Mouse (Mus musculus): Measurements from ENCODE around the gene Arx. TPM values are rescaled to one million over a fixed set of nuclear protein-coding genes. Genes with fewer than 3 reads are reported as not detected.

Gene Arx
- polyA plus RNA-seq (2016; fragmentation: Nextera tagmentation; extraction: Ambion mirVana) = 0.61 and 0.76 TPM in 2 replicates

DNA sequence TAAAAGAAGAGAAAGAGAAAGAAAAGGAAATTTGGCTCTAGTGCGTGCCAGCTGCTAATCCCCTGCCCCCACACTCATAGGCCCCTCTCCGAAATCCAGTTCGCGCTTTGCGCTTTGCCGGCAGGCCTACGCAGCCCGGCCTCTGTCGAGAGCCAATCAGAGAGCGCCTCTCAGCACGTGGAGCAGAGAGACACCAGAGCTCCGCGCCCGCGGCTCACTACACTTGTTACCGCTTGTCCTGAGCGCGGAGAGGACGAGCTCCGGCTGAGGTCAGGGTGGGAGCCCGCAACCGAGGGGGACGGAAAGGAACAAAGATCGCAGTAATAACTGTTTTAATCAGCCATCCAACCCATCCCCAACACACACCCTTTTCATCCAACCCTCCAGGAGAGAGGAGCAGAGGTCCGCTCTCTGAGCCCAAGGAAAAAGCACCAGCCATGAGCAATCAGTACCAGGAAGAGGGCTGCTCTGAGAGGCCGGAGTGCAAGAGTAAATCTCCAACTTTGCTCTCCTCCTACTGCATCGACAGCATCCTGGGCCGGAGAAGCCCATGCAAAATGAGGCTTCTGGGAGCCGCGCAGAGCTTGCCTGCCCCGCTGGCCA, at the start of gene Arx:
Gene Arx (plus strand): TSS at position 155 of the 603 bp plus-strand sequence.
- Histone ChIP-seq H3K9ac (replicated peaks) (no peak within 1 kb of the TSS), H3K27me3 (peaks cover 92% of the 10 kb centered on the region), H3K4me3 (replicated peaks) (peak within 1 kb of the TSS; percentile 15; the same call in 1 of the 2 replicates), H3K9me3 (no peaks in the 10 kb centered on the region), H3K27ac (no peak within 1 kb of the TSS), H3K4me1 (replicated peaks) (no peaks in the 10 kb centered on the region), H3K36me3 (no peaks in the 10 kb centered on the region), H3K4me2 (peak within 1 kb of the TSS; percentile 32)
- peak; percentile 83 for ATAC-seq (ENCODE audit: insufficient number of reproducible peaks, insufficient read depth, low FRiP score, low TSS enrichment, low read depth)
- WGBS = 20% methylated on average over 31 of the region's 31 CpGs

- Histone ChIP-seq H3K27me3 (no peaks in the 10 kb centered on the region), H3K4me3 (replicated peaks) (no peak overlapping the region), H3K36me3 (no peaks in the 10 kb centered on the region), H3K27ac (no peak overlapping the region), H3K4me1 (replicated peaks) (no peaks in the 10 kb centered on the region), H3K9ac (replicated peaks) (no peak overlapping the region), H3K4me2 (no peak overlapping the region), H3K9me3 (no peaks in the 10 kb centered on the region)
- no peak for ATAC-seq (ENCODE audit: insufficient number of reproducible peaks, insufficient read depth, low FRiP score, low TSS enrichment, low read depth)
- 95% methylated on average over 1 of the region's 1 CpGs for WGBS
These were observed 34.9 kb upstream of the Arx start for GRCm38 (mm10) chrX:93251329-93251728.

- WGBS = 39% methylated on average over 3 of the region's 3 CpGs
These were observed 10.6 kb upstream of the Arx start for GRCm38 (mm10) chrX:93275689-93276088.

DNA sequence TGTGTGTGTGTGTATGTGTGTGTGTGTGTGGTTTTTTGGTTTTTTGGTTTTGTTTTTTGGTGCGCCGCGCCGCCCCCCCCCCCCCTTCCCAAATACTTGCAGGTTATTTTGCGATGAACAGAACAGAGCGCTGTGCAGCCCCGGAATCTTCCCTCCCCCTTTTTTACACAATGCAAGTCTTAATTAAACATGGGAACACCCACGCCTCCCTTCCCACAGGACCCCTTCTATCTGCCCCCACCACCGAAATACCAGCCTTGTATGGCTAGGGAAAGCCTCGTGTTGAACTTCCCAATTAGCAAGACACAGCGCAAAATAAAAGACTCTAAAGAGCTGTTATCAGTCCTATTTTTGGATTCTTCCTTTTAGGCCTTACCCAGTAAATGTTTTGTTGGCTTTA, 6.3 kb upstream of the Arx start:
- no peaks in the 10 kb centered on the region for H3K4me1 ChIP-seq (replicated peaks)
- 33% methylated on average over 7 of the region's 11 CpGs for WGBS
- no peak overlapping the region for H3K9ac ChIP-seq (replicated peaks)
- ATAC-seq (ENCODE audit: insufficient number of reproducible peaks, insufficient read depth, low FRiP score, low TSS enrichment, low read depth) = no peak
- no peaks in the 10 kb centered on the region for H3K36me3 ChIP-seq
- H3K4me3 ChIP-seq (replicated peaks) = no peak overlapping the region
- H3K27me3 ChIP-seq = peaks cover 66% of the 10 kb centered on the region
- no peak overlapping the region for H3K27ac ChIP-seq
- H3K9me3 ChIP-seq = no peaks in the 10 kb centered on the region
- no peak overlapping the region for H3K4me2 ChIP-seq

More at GRCm38 (mm10) chrX:93275689-93276088, 10.6 kb upstream of the Arx start:
- Histone ChIP-seq H3K4me2 (no peak overlapping the region), H3K36me3 (no peaks in the 10 kb centered on the region), H3K27ac (no peak overlapping the region), H3K9ac (replicated peaks) (no peak overlapping the region), H3K27me3 (peaks cover 30% of the 10 kb centered on the region), H3K9me3 (no peaks in the 10 kb centered on the region), H3K4me1 (replicated peaks) (no peaks in the 10 kb centered on the region), H3K4me3 (replicated peaks) (no peak overlapping the region)
- no peak for ATAC-seq (ENCODE audit: insufficient number of reproducible peaks, insufficient read depth, low FRiP score, low TSS enrichment, low read depth)

- no peaks in the 10 kb centered on the region for H3K36me3 ChIP-seq
- no peaks in the 10 kb centered on the region for H3K4me1 ChIP-seq (replicated peaks)
- peaks cover 78% of the 10 kb centered on the region for H3K27me3 ChIP-seq
- no peak overlapping the region for H3K9ac ChIP-seq (replicated peaks)
- peak; percentile 44; the same call in 1 of the 2 replicates for ATAC-seq (ENCODE audit: insufficient number of reproducible peaks, insufficient read depth, low FRiP score, low TSS enrichment, low read depth)
- H3K4me3 ChIP-seq (replicated peaks) = peak overlapping the region; percentile 17
- 19% methylated on average over 23 of the region's 23 CpGs for WGBS
- H3K4me2 ChIP-seq = peak overlapping the region; percentile 29
- no peaks in the 10 kb centered on the region for H3K9me3 ChIP-seq
- no peak overlapping the region for H3K27ac ChIP-seq
These were observed 5.1 kb upstream of the Arx start for GRCm38 (mm10) chrX:93281028-93281723.

DNA sequence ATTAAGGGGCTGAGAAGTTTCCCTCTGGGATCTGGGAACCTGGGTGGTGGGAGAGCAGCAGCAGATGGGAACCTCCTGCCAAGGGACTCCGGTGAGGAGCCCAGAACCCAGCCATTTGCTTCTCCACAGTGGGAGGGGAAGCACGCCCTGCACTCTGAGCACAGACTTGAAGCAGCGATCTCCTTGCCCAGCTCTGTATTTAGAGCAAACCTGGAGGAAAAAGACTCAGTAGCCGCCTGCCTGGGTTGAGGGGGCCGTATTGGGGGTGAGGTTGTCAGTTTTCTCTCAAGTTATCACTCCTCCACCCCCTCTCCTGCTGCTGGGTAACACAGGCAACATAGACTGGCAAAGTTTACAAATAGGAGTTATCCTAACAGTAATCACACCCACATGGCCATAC, 4.5 kb upstream of the Arx start:
- WGBS = 17% methylated on average over 5 of the region's 5 CpGs
- Histone ChIP-seq H3K9me3 (no peaks in the 10 kb centered on the region), H3K9ac (replicated peaks) (no peak overlapping the region), H3K27me3 (peaks cover 81% of the 10 kb centered on the region), H3K36me3 (no peaks in the 10 kb centered on the region), H3K4me2 (peak overlapping the region; percentile 29), H3K27ac (no peak overlapping the region), H3K4me3 (replicated peaks) (peak overlapping the region; percentile 17), H3K4me1 (replicated peaks) (no peaks in the 10 kb centered on the region)
- ATAC-seq (ENCODE audit: insufficient number of reproducible peaks, insufficient read depth, low FRiP score, low TSS enrichment, low read depth) = peak; percentile 22; the same call in 1 of the 2 replicates

DNA sequence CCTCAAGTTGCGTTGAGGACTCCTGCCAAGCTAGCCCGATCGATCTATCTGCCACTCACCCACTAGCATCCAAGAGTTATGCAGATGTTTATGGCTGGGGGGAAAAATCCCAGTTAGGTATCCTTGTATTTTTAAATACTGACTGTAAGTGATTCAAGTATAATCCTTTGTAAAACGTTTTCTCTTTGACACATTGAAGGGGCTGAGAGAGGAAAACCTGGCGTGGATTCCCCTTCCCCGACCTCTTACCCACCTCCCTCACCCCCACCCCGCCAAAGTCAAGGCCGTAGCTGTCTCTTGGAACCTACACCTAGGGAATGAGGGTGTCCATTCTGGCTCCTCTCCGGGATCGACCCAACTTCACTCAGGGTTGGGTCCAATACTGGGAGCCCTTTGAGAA, 1.2 kb upstream of the Arx start:
- Histone ChIP-seq H3K27ac (no peak overlapping the region), H3K9me3 (no peaks in the 10 kb centered on the region), H3K9ac (replicated peaks) (no peak overlapping the region), H3K4me3 (replicated peaks) (no peak overlapping the region), H3K27me3 (peaks cover 86% of the 10 kb centered on the region), H3K36me3 (no peaks in the 10 kb centered on the region), H3K4me1 (replicated peaks) (no peaks in the 10 kb centered on the region), H3K4me2 (no peak overlapping the region)
- WGBS = 17% methylated on average over 10 of the region's 10 CpGs
- no peak for ATAC-seq (ENCODE audit: insufficient number of reproducible peaks, insufficient read depth, low FRiP score, low TSS enrichment, low read depth)

DNA sequence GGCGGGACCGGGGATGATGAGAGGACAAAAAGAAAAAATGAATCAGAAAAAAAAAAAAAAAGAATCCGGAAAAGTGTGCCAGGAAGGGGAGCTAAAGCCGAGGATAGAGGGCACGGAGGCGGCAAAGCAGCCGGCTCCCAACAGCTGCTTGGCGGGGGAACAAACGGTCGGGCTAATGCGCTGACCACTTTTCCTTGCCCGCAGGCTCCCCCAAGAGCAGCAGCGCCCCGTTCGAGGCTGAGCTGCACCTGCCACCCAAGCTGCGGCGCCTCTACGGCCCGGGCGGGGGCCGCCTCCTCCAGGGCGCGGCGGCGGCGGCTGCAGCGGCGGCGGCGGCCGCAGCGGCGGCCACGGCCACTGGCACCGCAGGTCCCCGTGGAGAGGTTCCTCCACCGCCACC, 2.1 kb downstream of the Arx start:
- H3K4me2 ChIP-seq = peak overlapping the region; percentile 53
- no peaks in the 10 kb centered on the region for H3K36me3 ChIP-seq
- no peak overlapping the region for H3K27ac ChIP-seq
- WGBS = 19% methylated on average over 16 of the region's 37 CpGs
- H3K27me3 ChIP-seq = peaks cover 91% of the 10 kb centered on the region
- H3K9me3 ChIP-seq = no peaks in the 10 kb centered on the region
- peak overlapping the region; percentile 32 for H3K4me3 ChIP-seq (replicated peaks)
- no peaks in the 10 kb centered on the region for H3K4me1 ChIP-seq (replicated peaks)
- no peak overlapping the region for H3K9ac ChIP-seq (replicated peaks)
- ATAC-seq (ENCODE audit: insufficient number of reproducible peaks, insufficient read depth, low FRiP score, low TSS enrichment, low read depth) = no peak

DNA sequence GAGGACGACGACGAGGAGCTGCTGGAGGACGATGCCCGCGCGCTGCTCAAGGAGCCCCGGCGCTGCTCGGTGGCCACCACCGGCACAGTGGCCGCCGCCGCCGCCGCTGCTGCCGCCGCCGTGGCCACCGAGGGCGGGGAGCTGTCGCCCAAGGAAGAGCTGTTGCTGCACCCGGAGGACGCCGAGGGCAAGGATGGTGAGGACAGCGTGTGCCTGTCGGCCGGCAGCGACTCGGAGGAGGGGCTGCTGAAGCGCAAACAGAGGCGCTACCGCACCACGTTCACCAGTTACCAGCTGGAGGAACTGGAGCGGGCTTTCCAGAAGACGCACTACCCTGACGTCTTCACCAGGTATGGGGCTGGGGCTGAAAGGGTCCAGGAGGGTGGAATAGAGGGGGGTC, 2.8 kb downstream of the Arx start:
- WGBS = 18% methylated on average over 30 of the region's 37 CpGs
- Histone ChIP-seq H3K27ac (no peak overlapping the region), H3K9me3 (no peaks in the 10 kb centered on the region), H3K4me3 (replicated peaks) (peak overlapping the region; percentile 32), H3K36me3 (no peaks in the 10 kb centered on the region), H3K27me3 (peaks cover 95% of the 10 kb centered on the region), H3K9ac (replicated peaks) (no peak overlapping the region), H3K4me1 (replicated peaks) (no peaks in the 10 kb centered on the region), H3K4me2 (peak overlapping the region; percentile 53)
- no peak for ATAC-seq (ENCODE audit: insufficient number of reproducible peaks, insufficient read depth, low FRiP score, low TSS enrichment, low read depth)

DNA sequence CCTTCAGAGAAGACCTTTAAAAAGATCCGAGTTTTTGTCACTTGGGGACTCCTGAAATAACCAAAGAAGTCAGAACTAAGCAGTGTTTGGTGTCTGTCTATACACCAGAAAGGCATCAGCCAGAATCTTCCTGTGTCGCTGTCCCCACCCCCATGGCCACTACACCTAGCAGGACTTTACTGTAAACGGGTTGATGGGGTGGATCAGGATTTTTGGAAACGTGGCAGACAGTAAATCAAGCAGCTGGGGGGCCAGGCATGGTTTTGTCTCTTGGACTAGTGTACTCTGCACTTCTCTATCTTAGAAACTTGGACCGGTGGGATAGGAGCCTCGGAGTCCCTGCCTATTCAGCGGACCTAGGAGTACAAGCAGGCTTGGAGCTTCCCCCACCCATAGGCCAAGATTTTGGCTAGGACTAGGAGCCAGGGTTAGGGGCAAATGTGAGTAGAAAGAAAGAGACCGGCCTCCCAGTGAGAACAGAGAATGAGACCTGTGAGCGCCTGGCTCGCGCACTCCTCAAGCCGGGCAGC, 3.7 kb downstream of the Arx start:
- no peak overlapping the region for H3K4me3 ChIP-seq (replicated peaks)
- no peak for ATAC-seq (ENCODE audit: insufficient number of reproducible peaks, insufficient read depth, low FRiP score, low TSS enrichment, low read depth)
- no peaks in the 10 kb centered on the region for H3K9me3 ChIP-seq
- H3K27ac ChIP-seq = no peak overlapping the region
- H3K27me3 ChIP-seq = peaks cover 95% of the 10 kb centered on the region
- WGBS = 15% methylated on average over 12 of the region's 12 CpGs
- H3K4me1 ChIP-seq (replicated peaks) = no peaks in the 10 kb centered on the region
- H3K4me2 ChIP-seq = no peak overlapping the region
- H3K36me3 ChIP-seq = no peaks in the 10 kb centered on the region
- H3K9ac ChIP-seq (replicated peaks) = no peak overlapping the region

GRCm38 (mm10) chrX:93292031-93292430, 5.8 kb downstream of the Arx start:
- no peak overlapping the region for H3K4me2 ChIP-seq
- 15% methylated on average over 6 of the region's 6 CpGs for WGBS
- no peaks in the 10 kb centered on the region for H3K36me3 ChIP-seq
- no peaks in the 10 kb centered on the region for H3K9me3 ChIP-seq
- H3K27ac ChIP-seq = no peak overlapping the region
- no peak overlapping the region for H3K9ac ChIP-seq (replicated peaks)
- no peak for ATAC-seq (ENCODE audit: insufficient number of reproducible peaks, insufficient read depth, low FRiP score, low TSS enrichment, low read depth)
- no peaks in the 10 kb centered on the region; the same call in 1 of the 2 replicates for H3K4me1 ChIP-seq (replicated peaks)
- H3K27me3 ChIP-seq = peaks cover 94% of the 10 kb centered on the region
- H3K4me3 ChIP-seq (replicated peaks) = no peak overlapping the region

All from limb, embryonic 12.5 days (tissue).